Mouse (Mus musculus) heart, adult 2 months (tissue): ENCODE measurements around the gene Rassf1. TPM values are rescaled to one million over a fixed set of nuclear protein-coding genes. Genes with fewer than 3 reads are reported as not detected.
A peak's percentile ranks its signal among the peaks of the same experiment; 100 is the strongest.

ENCODE experiments used
- DNase-seq, 2 experiments: peaks; one replicate each; pipeline ENCODE4 v3.0.0; 2021
- H3K27ac ChIP-seq: fragments of 200-600 bp; 2 replicates; pipeline ENCODE4 v1.8.1; 2022
- H3K27me3 ChIP-seq: fragments of 200-500 bp; 2 replicates; pipeline ENCODE4 v1.6.1; 2012; ENCODE audit warnings: mild to moderate bottlenecking, low read length, inconsistent platforms, mixed read lengths; ENCODE audit not compliant: control insufficient read depth, insufficient read depth
- H3K36me3 ChIP-seq: fragments of 200-500 bp; 2 replicates; pipeline ENCODE4 v1.6.1; 2012; ENCODE audit warnings: low read length, inconsistent platforms; ENCODE audit not compliant: control insufficient read depth, insufficient read depth
- H3K4me1 ChIP-seq: fragments of 200-500 bp; 2 replicates; pipeline ENCODE4 v1.6.1; 2011; ENCODE audit warnings: low read length; ENCODE audit not compliant: control insufficient read depth, insufficient read depth
- H3K4me3 ChIP-seq: fragments of 200-600 bp; 2 replicates; pipeline ENCODE4 v1.8.1; 2022
- H3K79me2 ChIP-seq: fragments of 200-500 bp; replicated peaks from 2 replicates; pipeline ENCODE4 v1.6.1; 2012; ENCODE audit warnings: mild to moderate bottlenecking, inconsistent platforms, low read length, moderate library complexity, mixed read lengths; ENCODE audit not compliant: control insufficient read depth, insufficient read depth
- H3K9ac ChIP-seq: fragments of 200-500 bp; 2 replicates; pipeline ENCODE4 v1.6.1; 2012; ENCODE audit warnings: low read depth, mild to moderate bottlenecking, control low read depth, inconsistent platforms, low read length, mixed read lengths
- CTCF ChIP-seq: fragments of 200-600 bp; IDR thresholded peaks from 2 replicates; pipeline ENCODE4 v1.8.1; 2022; ENCODE audit warnings: antibody characterized with exemption, mild to moderate bottlenecking, moderate library complexity
- EP300 ChIP-seq: fragments of 200-500 bp; IDR thresholded peaks from 2 replicates; pipeline ENCODE4 v1.6.1; 2011; ENCODE audit warnings: low read depth, low read length, control low read depth; ENCODE audit not compliant: insufficient read depth
- POLR2A ChIP-seq: fragments of 200-500 bp; IDR thresholded peaks from 2 replicates; pipeline ENCODE4 v1.6.1; 2011; ENCODE audit warnings: mild to moderate bottlenecking, low read depth, low read length, control low read depth; ENCODE audit not compliant: insufficient read depth
- WGBS: fragments of 180-500 bp; shearing (Covaris S2); methylation state at CpG from one replicate; pipeline ENCODE4 v1.1.7; 2018; 5-methylcytosine and 5-hydroxymethylcytosine counted together
- intact Hi-C: fragments of 180-260 bp; cut with DNase I; formaldehyde crosslinking; loops from one replicate; pipeline ENCODE4 v1.15.1; 2025
- polyA plus RNA-seq: library from polyadenylated mRNA; depleted of rRNA; stranded (reverse); fragments of >200 nt; gene quantifications from 2 replicates; pipeline ENCODE4 v1.2.3, GENCODE M21; 2012
- total RNA-seq, 2 experiments: library from RNA; stranded (reverse); gene quantifications; 2 replicates each; pipeline ENCODE4 v1.2.3; 2021

Gene Rassf1
- total and polyA plus RNA-seq, 3 experiments = 12.6 to 15.5 (median 13.4) TPM

- 14% methylated on average over 16 of the region's 16 CpGs for WGBS
- 0 out of 2 replicates have a peak, but pooled peaks have one; percentile 7 for TF ChIP-seq EP300
- peak; percentile 94 for TF ChIP-seq POLR2A
- TF ChIP-seq CTCF = no peak
- Histone ChIP-seq H3K27ac (peak within 1 kb of the TSS; percentile 79), H3K4me3 (peak within 1 kb of the TSS; percentile 52), H3K9ac (peak within 1 kb of the TSS; percentile 77), H3K79me2 (no peaks in the 10 kb centered on the region), H3K4me1 (peaks cover 20% of the 10 kb centered on the region), H3K36me3 (no peaks in the 10 kb centered on the region), H3K27me3 (no peaks in the 10 kb centered on the region)
- peak; percentile 84 to 85 for DNase-seq
- intact Hi-C loops = no loop called here
Observed at GRCm38 (mm10) chr9:107576357-107577107, 25.2 kb downstream of the Rassf1 start, which contains the start of gene Hyal1. Gene Hyal1, plus strand, starts transcription at chr9:107576927.

DNA sequence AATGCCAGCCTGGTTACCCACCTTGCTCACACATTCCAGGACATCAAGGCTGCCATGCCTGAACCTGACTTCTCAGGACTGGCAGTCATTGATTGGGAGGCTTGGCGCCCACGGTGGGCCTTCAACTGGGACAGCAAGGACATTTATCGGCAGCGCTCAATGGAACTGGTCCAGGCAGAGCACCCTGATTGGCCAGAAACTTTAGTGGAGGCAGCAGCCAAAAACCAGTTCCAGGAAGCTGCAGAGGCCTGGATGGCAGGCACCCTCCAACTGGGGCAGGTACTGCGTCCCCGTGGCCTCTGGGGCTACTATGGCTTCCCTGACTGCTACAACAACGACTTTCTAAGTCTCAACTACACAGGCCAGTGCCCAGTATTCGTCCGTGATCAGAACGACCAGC is 26.5 kb downstream of the Rassf1 start:
- H3K79me2 ChIP-seq = no peaks in the 10 kb centered on the region
- no peaks in the 10 kb centered on the region for H3K36me3 ChIP-seq
- no peak for TF ChIP-seq EP300
- no peak for TF ChIP-seq CTCF
- TF ChIP-seq POLR2A = no peak
- no peak overlapping the region for H3K4me3 ChIP-seq
- intact Hi-C loops = no loop called here
- no peak for DNase-seq
- H3K27ac ChIP-seq = no peak overlapping the region
- peaks cover 15% of the 10 kb centered on the region for H3K4me1 ChIP-seq
- H3K9ac ChIP-seq = no peak overlapping the region
- WGBS = 86% methylated on average over 10 of the region's 10 CpGs
- H3K27me3 ChIP-seq = no peaks in the 10 kb centered on the region

DNA sequence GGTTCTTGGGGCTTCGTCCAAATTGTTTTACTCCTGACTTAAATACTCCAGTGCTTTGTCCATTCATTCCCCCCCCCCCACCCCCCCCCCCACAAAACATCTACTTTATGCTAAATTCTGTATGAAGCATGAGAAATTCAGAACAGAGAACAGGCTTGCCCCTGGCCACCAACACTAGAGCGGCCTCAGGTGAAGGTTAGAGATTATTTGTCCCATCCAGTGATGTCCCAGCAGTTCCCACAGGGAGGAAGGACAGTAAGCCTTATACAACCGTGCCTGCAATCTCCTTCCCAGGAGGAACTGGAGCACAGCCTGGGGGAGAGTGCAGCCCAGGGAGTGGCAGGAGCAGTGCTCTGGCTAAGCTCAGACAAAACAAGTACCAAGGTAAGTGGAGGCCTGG is 27.2 kb downstream of the Rassf1 start, which contains the start of gene Naa80:
TSS of gene Naa80 (plus strand) at position 301 of the 400 bp plus-strand sequence.
- Histone ChIP-seq H3K27ac (no peak within 1 kb of the TSS; the same call in 1 of the 2 replicates), H3K27me3 (no peaks in the 10 kb centered on the region), H3K4me1 (peaks cover 15% of the 10 kb centered on the region), H3K4me3 (no peak within 1 kb of the TSS), H3K79me2 (no peaks in the 10 kb centered on the region), H3K9ac (no peak within 1 kb of the TSS), H3K36me3 (no peaks in the 10 kb centered on the region)
- no peak for DNase-seq
- WGBS = 74% methylated on average over 3 of the region's 3 CpGs
- TF ChIP-seq POLR2A = no peak
- no peak for TF ChIP-seq CTCF
- TF ChIP-seq EP300 = no peak
- intact Hi-C loops = no loop called here

DNA sequence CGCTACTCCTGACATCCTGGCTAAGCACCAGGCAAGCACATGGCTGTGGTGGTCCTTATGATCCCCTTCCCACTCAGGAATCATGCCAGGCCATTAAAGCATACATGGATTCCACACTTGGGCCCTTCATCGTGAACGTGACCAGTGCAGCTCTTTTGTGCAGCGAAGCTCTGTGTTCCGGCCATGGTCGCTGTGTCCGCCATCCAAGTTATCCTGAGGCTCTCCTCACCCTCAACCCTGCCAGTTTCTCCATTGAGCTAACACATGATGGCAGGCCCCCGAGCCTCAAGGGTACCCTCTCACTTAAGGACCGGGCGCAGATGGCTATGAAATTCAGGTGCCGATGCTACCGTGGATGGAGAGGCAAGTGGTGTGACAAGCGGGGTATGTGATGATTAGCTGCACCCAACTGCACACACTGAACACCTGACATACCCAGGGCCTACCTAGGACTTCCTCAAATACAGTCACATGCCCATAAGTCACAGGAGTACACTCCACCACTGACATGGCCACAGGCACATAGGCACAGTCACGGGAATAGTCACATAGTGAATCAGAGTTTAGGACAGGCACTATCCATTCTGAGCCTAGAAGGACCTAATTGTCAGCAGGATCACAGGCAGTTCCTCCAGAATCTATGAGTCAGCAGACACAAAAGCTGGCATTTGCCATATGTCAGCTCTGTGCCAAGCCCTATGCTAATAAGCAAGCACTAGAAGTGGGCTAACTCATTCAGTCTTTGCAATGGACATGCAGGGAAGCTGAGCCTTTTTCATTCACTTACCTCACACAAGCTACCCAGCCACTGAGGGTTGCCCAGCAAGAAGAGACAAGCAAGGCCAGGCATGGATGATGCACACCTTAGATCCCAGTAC is 27.9 kb downstream of the Rassf1 start:
- H3K9ac ChIP-seq = no peak overlapping the region
- no peaks in the 10 kb centered on the region for H3K27me3 ChIP-seq
- no peaks in the 10 kb centered on the region for H3K79me2 ChIP-seq
- DNase-seq = no peak
- WGBS = 93% methylated on average over 14 of the region's 14 CpGs
- no peaks in the 10 kb centered on the region for H3K36me3 ChIP-seq
- no peak overlapping the region for H3K4me3 ChIP-seq
- intact Hi-C loops = no loop called here
- peaks cover 15% of the 10 kb centered on the region for H3K4me1 ChIP-seq
- H3K27ac ChIP-seq = peak overlapping the region; percentile 95; the same call in 1 of the 2 replicates
- no peak for TF ChIP-seq POLR2A
- TF ChIP-seq EP300 = no peak
- TF ChIP-seq CTCF = no peak

DNA sequence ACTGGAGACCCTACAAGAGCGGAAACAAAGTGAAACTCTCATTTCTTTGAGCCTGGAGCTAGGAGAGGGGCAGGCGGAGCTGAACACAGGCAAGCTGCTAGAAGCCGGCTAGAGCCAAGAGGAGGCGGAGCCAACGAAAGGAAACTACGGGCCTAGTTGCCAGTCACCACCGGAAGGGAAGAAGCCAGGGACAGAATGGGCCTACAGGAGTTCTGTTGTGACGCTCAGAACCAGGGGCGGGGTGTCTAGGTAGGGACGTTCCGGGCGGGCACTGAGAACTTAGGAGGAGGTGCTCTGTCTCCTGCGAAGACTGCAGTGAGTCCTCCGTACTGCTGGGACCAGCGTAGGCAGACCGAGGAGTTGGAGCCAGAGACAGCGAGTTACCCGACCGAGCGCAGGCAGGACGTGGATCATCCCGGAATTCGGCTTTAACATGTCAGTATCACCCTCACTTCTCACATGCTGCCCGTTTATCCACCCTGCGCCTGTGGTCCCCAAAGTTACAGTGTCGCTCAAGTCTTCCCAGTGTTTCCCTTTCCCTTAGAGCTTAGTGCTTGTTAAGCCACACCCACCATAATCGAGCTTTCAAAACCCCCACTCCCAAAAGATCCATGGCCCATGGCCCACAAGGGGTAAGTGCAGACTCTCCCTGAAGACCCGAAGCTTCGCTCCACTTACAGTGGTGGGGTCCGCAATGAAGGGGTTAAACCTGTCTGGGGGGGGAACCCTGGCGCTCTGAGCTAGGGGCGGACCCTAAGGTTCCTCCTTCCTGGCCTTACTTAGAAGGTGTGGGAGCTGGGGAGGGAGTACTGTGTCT is 29.4 kb downstream of the Rassf1 start, which contains the start of gene Hyal3:
TSS of gene Hyal3 (plus strand) at position 318 of the 817 bp plus-strand sequence.
- Histone ChIP-seq H3K9ac (peak within 1 kb of the TSS; percentile 78), H3K4me3 (peak within 1 kb of the TSS; percentile 72), H3K27ac (peak within 1 kb of the TSS; percentile 95), H3K36me3 (no peaks in the 10 kb centered on the region), H3K4me1 (peaks cover 15% of the 10 kb centered on the region), H3K27me3 (no peaks in the 10 kb centered on the region), H3K79me2 (no peaks in the 10 kb centered on the region)
- TF ChIP-seq EP300 = peak; percentile 75; the same call in 1 of the 2 replicates
- TF ChIP-seq CTCF = no peak
- TF ChIP-seq POLR2A = peak; percentile 92
- intact Hi-C loops = no loop called here
- under 1% methylated on average over 32 of the region's 32 CpGs for WGBS
- peak; percentile 89 to 93 for DNase-seq
